Mouse (Mus musculus): ENCODE results near the gene Cnot6.

Cnot6 gene

GRCm38 (mm10) chr11:49713336-49714334 is 1.1 kb upstream of the Cnot6 start:
- DNase-seq (ENCODE audit: low spot score in 2 of 2) = no peak

DNA sequence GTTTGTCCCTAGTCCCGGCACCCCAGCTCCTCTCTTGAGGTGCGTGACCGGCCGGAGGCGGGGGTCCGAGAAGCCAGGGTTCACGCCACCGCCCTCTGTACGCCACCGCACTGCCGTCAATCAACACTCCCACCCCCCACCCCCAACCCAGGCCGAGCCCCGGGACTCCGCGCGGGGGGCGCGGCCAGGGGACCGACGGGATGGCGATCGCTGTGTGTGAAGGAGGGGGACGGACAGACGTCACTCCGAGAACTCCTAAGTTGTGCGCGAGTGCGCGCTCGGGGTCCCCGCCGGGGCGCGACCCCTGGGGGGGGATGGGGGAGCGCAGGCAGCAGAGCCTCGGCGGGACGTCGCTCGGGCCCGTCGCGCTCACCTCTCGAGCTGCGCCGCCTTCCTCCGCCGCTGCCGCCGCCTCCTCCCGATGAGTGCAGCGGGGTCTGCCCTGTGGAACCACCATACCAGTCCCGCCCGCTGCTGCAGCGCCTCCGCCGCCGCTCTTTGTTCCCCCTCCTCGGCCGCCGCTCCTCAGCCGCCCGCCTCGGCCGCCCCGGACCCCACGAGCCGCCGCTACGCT is 455 bp downstream of the Cnot6 start:
- DNase-seq (ENCODE audit: low spot score in 2 of 2) = no peak

GRCm38 (mm10) chr11:49710664-49711063 is 1.9 kb downstream of the Cnot6 start:
- DNase-seq (ENCODE audit: low spot score in 2 of 2) = no peak

GRCm38 (mm10) chr11:49707834-49708233 is 4.7 kb downstream of the Cnot6 start:
- DNase-seq (ENCODE audit: low spot score in 2 of 2) = no peak

DNA sequence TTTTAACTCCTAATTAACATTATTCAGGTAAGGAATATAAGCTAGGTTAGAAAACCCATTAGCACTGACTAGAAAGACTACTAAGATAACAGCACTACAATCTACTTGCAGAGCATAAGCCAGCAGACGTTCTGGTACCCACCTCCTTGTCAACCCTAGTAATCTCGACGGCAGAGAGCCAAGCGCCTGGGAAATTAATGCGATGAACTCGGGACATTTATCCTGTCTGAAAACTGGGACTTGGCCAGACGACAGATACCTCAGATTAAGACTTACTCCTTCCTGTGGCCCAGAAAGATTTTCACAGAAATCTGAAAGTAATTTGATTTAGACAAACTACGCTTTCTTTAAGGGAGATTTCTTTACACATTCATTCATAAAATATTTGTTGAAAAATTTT is 7.7 kb downstream of the Cnot6 start:
- no peak for DNase-seq (ENCODE audit: low spot score in 2 of 2)

GRCm38 (mm10) chr11:49702014-49702413 is 10.5 kb downstream of the Cnot6 start:
- no peak for DNase-seq (ENCODE audit: low spot score in 2 of 2)

GRCm38 (mm10) chr11:49699079-49699478 is 13.4 kb downstream of the Cnot6 start:
- no peak for DNase-seq (ENCODE audit: low spot score in 2 of 2)

DNA sequence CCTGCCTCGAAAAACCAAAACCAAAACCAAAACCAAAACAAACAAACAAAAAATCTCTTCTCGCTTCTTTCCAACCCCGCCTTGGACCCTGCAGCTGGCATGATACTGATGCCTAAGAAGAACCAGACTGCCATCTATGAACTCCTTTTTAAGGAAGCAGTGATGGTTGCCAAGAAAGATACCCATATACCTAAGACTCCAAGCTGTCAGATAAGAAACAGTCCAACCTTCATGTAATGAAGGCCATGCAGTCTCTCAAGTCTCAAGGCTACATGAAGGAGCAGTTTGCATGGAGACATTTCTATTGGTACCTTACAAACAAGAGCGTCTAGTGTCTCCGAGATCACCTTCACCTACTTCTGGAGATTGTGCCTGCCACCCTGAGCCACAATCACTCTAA is 14.7 kb downstream of the Cnot6 start:
- no peak for DNase-seq (ENCODE audit: low spot score in 2 of 2)

DNA sequence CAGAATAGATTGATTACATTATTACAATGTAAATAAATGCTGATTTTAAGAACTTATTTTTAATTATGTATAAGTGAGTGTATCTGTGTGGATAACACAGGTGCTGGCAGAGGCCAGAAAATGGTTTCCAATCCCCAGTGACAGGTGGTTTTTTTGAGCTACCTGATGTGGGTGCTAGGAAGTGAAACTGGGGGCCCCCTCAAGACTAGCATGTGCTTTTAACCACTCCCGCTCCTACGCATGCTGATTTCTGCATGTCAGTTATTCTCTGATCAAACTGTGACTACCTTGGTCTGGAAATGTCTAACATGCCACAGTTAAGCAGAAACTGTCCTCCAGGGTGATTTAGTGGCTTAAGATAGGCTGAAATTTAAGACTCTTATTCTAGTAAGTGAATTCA is 16.1 kb downstream of the Cnot6 start:
- no peak for DNase-seq (ENCODE audit: low spot score in 2 of 2)

DNA sequence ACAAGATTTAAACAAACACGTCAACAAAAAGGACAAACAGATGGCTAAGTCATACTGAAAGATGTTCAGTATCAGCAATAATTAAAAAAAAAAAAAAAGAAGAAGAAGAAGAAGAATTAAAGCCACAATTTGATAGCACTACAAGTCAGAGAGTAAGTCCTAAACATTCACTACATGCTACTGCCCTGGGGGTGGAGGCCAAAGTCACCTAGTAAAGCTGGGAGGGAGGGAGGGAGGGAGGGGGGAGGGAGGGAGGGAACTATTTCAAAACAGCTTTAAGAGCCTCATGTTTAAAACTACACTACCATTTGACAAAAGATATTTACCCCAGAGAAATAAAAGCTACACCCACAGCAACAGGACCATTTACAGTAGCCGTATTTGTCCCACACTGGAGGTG is 16.8 kb downstream of the Cnot6 start:
- no peak for DNase-seq (ENCODE audit: low spot score in 2 of 2)

DNA sequence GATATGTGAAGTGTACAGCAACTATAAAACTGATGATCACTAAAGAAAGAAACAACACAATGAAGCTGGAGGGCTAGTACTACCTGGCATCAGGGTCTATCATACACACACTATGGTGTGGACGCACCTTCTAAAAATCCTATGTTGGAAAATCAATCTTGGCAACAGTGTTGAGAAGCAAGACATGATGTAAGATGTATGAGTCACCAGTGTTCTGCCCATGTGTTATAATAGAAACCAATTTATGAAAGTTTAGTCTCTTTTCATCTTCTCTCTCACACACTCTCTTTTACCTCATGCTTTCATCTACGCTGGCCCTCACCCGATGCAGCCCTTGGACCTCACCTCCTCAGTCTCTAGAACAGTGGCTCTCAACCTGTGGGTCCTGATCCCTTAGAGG is 17.5 kb downstream of the Cnot6 start:
- no peak for DNase-seq (ENCODE audit: low spot score in 2 of 2)

DNA sequence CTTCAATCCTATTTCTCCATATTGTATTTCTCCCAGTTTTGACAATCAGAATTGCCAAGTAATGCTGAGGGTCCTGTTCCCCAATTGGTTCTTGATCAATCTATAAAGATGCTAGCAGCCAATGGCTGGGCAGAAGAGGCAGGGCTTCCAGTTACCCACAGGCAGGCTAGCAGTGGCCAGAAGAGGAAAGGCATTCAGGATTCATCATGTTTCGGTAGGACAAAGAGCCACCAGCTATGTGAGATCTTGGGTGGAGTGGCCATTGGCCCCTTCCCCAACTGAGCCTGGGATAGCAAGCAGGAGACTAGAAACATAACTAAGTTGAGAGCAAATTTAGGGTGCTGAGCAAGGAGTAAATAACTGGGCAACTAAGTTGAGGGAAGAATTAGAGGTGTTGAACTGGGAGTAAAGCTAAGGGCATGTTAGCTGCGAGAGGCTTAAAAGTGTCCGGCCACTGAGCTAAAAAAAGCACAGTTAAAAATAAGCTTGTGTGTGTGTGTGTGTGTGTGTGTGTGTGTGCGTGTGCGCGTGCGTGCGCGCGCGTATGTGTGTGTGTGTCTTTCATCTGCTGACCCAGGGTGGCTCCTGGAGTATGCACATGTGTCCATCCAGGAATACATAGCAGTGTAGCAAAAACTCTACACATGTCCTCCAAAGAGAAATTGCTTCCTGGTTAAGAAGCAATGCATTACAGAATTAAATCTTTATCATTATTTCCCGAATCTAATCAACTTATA is 28.1 kb downstream of the Cnot6 start:
- DNase-seq (ENCODE audit: low spot score in 2 of 2) = no peak

GRCm38 (mm10) chr11:49673433-49673832 is 39.1 kb downstream of the Cnot6 start:
- DNase-seq (ENCODE audit: low spot score in 2 of 2) = no peak

- no peak for DNase-seq (ENCODE audit: low spot score in 2 of 2)
Measured at GRCm38 (mm10) chr11:49665462-49665861, 47.1 kb downstream of the Cnot6 start.

- no peak for DNase-seq (ENCODE audit: low spot score in 2 of 2)
Measured at GRCm38 (mm10) chr11:49664262-49665140, 48.0 kb downstream of the Cnot6 start.

GRCm38 (mm10) chr11:49663310-49663709 is 49.2 kb downstream of the Cnot6 start, which contains the start of gene Scgb3a1:
Gene Scgb3a1 (plus strand): TSS chr11:49663610.
- DNase-seq (ENCODE audit: low spot score in 2 of 2) = no peak

GRCm38 (mm10) chr11:49662292-49662780 is 50.2 kb downstream of the Cnot6 start:
- DNase-seq (ENCODE audit: low spot score in 2 of 2) = no peak

DNA sequence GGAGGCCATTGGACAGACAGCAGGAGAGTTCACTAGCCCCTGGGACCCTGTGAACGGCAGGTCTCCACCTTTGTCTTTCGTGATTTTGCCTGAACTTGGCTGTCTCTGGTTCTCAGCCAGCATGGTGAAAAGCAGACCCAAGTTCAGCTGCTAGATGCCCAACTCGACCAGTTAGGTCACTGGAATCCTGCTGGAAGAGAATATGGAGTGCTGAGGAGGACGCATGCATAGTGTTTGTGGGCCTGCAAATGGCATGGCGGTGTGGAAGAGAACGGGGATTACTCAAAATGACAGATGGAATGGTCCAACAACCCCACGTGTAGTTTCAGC is 53.1 kb downstream of the Cnot6 start:
- DNase-seq (ENCODE audit: low spot score in 2 of 2) = no peak

- DNase-seq (ENCODE audit: low spot score in 2 of 2) = no peak
Measured at GRCm38 (mm10) chr11:49658791-49659469, 53.6 kb downstream of the Cnot6 start.

DNA sequence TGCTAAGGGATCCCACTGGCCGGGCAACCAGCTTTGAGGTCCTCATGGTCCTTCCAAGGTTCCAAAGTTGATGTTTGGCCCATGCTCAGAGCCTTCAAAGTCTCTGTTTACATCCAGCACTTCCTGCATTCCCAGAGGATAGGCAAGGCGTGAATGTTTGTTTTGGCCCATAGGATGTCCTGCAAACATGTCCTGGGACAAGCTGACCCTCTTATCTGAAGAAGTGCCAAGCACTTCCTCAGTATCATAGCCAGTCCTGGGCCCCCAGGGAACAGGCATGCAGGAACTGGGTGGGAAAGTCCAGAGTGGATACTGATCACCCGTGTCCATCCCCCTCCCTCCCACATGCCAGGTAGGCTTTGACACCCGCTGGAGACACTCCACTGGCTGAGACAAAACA is 54.5 kb downstream of the Cnot6 start:
- DNase-seq (ENCODE audit: low spot score in 2 of 2) = no peak

- DNase-seq (ENCODE audit: low spot score in 2 of 2) = no peak
Measured at GRCm38 (mm10) chr11:49655501-49655900, 57.0 kb downstream of the Cnot6 start.

All from right cerebral cortex, postnatal 36 days (tissue).